Mouse (Mus musculus): ENCODE measurements around the gene St6galnac4.

St6galnac4 gene

DNA sequence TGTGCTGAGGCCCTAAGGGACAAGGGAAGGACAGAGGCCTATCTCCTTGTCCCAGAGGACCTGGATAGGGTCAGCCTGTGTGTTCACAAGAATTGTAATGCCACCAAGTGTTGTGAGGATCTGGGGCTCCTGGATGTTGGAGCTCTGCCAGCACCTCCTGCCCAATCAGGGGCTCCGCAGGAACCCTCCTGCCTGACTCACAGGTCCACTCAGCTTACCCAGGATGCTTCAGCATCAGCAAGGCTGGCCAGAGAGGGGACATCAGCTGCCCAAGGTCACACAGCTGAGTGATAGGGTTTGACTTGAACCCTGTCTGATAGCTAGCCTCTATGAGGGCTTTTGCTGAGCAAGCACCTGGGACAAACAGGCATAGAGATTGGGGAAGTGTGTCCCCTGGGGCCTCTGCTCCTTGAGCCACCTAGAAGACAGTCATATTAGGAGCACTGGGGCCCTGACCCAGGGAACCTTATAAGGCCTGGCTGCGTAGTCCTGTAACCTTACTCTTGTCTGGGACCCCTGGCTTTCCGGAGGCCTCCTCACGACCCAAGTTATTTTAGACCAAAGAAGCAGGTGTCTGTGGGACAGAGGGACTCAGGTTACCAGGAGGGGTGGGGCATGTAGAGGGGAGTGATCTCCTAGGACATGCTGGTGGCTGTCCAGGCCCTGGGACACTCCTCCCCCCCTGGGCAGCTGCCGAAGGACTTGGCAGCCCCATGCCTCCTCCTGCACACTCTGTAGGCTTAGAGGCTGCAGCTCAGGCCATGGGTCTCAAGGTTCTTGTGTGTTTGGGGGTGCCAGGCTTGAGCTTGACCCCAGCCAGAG, 39.2 kb downstream of the St6galnac4 start:
- in situ Hi-C loops (cut with MboI; ENCODE audit: low sequenced_read_pairs) = no loop called here

DNA sequence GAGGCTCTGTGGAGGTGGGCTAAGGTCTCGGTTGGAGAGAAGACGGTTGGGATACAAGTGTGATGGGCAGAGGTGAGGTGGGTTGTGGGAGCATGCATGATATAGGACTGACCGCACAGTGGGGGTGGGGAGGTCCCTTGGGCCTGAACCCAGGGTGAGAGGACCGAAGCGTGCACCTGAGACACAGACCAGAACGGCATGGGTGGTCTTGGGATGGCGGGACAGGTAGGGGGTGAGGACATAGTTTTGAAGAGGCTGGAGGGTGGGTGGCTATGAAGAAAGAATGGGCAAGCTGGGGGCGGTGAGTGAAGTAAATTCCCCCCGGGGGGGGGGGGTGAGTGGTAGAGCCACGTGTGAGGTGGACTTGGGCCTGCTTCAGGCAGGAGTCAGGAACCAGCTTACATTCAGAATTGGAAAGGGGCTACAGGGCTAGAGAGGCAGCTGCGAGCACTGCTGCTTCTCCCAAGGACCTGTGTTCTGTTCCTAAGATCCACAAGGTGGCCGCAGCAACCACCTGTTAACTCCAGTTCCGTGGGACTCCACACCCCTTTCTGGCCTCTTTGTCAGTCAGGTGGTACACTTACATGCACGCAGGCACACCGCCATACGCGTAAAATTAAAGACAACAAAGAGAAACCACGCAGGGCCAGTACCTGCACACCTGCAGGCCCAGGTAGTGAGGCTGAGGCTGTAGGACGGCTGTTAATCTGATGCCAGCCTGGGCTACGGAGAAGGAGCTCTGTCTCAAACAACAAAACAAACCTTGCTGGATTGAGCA, 40.6 kb downstream of the St6galnac4 start:
- in situ Hi-C loops (cut with MboI; ENCODE audit: low sequenced_read_pairs) = no loop called here

DNA sequence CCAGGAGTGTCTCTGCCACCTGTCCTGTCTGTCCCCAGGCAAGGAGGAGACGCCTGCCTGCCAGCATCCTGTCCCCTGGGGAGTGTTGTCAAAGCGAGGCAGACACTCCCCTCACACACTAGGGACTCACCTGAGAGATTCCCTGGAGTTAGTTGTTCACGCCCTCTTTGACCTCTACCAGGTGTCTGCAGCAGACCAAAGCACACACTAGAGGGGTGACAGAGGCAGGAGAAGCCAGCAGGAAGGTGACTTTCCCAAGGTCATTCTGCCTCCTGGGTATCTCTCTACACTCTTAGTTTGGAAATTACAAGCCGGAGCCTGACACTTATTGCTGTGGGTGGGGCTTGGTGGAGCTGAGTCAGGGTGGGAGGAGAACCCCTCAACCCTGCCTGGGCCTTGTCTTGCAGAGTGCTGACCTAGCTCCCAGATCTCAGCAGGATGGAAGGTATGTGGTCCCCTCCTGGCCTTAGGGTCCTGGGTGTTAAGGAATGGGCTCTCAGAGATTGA, 41.2 kb downstream of the St6galnac4 start:
- in situ Hi-C loops (cut with MboI; ENCODE audit: low sequenced_read_pairs) = no loop called here

DNA sequence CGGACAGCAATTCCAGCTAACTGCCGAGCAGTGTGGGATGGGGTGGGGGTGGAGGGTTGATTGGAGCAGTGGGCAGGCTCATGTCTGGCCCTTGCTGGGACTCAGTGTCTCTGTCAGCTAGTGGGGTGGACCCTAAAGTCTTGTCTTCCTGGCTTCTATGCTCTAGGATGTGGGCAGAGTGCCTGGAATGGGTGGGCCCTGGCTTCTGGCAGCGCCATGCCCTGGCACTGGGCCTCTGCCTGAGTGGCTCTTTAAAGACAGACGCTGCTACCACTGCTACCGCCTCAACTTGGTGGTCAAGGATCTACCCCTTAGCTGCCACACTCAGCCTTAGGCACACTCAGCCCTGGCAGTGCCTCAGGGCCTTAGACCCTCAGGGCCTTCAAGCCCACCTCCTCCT, 41.8 kb downstream of the St6galnac4 start:
- in situ Hi-C loops (cut with MboI; ENCODE audit: low sequenced_read_pairs) = no loop called here

DNA sequence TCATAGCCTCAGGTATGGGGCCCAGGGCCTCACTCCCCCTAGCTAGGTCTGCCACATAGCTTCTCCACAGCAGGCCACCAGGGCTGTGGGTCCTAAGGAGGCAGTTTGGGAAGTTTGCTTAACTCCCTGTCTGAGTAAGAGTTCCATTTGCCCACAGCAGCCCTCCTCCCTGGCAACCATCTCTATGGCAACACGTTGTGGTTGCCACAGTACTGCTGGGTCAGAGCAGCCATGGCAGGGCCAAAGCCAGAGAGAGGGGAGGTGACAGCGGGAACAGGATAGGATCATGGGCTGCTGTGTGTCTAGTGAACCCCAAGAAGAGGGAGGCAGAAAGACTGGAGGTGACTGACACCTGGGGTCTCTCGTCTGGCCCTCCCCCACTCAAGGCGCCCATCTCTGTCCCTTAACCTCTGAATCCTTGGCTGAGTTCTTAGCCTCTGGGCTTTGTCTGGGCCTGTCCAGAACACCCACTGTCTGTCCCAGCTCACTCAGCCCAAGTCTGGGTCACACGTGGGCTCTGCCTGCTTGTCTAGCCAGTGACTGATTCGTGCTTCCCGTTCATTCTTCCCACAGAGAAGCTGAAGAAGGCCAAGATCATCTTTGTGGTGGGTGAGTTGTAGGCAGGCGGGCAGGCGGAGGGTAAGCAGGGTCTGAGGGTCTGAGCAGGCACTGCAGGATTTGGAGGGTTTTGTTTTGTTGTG, 42.5 kb downstream of the St6galnac4 start:
- in situ Hi-C loops (cut with MboI; ENCODE audit: low sequenced_read_pairs) = no loop called here

DNA sequence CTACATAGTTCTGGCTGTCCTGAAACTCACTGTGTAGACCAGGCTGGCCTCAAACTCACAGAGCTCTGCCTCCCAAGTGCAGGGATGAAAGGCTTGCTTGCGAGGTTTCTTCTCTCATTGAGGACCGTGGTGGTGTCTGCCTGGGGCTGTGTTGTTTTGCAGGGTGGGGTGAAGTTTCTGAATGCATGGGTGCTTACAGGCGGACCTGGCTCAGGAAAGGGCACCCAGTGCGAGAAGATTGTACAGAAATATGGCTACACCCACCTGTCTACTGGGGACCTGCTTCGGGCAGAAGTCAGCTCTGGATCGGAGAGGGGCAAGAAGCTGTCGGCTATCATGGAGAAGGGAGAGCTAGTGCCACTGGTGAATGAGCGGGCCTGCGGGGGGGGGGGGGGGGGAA, 43.1 kb downstream of the St6galnac4 start:
- in situ Hi-C loops (cut with MboI; ENCODE audit: low sequenced_read_pairs) = loop anchor here (5.0 kb wide), 1 partner anchor 52 kb away; no protein-coding TSS in a partner anchor

DNA sequence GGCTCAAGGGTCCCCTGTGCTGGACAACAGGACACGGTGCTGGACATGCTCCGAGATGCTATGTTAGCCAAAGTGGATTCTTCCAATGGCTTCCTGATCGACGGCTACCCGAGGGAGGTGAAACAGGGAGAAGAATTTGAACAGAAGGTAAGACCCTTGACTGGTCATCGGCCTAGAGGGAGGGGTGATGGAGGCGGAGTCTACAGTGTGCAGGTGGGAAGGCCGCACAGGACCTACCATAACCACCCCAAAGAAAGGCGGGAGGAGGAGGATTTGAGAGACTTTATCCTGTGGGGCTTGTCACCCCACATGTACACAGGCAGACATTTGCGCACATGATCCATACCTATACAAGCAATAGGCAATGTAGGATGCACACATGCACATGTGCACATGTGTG, 44.2 kb downstream of the St6galnac4 start:
- in situ Hi-C loops (cut with MboI; ENCODE audit: low sequenced_read_pairs) = loop anchor here (5.0 kb wide), 1 partner anchor 51 kb away; no protein-coding TSS in a partner anchor

DNA sequence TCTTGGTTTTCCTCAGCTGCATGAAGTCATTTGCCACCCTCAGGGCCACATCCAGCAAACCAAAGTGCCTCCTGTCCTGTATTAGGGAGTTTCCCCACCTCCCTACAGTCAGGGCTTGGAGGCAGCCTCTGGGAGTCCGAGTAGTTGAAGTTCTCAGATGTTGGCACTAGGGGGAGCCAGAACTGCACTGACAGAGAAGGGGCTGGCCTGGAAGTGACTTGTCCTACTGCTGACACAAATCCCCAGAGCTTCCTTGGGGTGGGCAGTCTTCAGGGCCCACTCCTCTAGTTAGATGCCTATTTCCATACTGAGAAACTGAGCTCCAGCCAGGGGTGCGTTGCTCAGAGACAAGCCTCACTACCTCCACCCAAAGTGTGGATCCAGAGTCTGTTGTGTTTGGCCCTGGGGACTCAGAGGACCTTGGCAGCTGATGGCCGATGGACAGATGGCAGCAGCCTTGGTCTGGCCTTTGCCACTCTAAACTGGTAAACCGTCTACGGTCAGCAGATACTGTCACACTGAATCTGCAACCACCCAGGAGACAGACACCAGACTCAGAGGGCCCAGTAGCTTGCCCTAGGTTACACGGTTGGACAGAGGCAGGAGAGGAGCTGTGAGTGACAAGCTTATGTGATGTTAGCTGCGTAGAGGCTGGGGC, 45.0 kb downstream of the St6galnac4 start:
- in situ Hi-C loops (cut with MboI; ENCODE audit: low sequenced_read_pairs) = loop anchor here (5.0 kb wide), 1 partner anchor 50 kb away; no protein-coding TSS in a partner anchor

DNA sequence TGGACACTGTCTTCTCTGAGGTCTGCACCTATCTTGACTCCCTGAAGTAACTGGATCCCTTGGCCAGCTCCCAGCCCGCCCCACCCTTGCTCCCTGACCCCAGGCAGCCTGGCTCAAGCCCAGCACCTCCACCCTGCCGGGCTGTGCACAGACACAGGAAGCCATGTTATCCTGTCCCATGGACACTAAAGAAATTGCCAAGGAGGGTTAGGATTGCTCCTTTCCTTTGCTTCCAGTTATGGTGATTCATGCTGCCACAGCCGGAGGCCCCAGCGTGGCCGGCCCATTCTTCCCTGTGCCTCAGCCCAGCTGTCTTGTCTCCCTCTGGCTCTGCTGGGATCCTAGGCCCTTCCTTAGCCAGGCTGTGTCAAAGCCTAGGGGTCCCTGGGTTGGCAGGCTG, 46.8 kb downstream of the St6galnac4 start:
- in situ Hi-C loops (cut with MboI; ENCODE audit: low sequenced_read_pairs) = loop anchor here (5.0 kb wide), 1 partner anchor 49 kb away; no protein-coding TSS in a partner anchor

DNA sequence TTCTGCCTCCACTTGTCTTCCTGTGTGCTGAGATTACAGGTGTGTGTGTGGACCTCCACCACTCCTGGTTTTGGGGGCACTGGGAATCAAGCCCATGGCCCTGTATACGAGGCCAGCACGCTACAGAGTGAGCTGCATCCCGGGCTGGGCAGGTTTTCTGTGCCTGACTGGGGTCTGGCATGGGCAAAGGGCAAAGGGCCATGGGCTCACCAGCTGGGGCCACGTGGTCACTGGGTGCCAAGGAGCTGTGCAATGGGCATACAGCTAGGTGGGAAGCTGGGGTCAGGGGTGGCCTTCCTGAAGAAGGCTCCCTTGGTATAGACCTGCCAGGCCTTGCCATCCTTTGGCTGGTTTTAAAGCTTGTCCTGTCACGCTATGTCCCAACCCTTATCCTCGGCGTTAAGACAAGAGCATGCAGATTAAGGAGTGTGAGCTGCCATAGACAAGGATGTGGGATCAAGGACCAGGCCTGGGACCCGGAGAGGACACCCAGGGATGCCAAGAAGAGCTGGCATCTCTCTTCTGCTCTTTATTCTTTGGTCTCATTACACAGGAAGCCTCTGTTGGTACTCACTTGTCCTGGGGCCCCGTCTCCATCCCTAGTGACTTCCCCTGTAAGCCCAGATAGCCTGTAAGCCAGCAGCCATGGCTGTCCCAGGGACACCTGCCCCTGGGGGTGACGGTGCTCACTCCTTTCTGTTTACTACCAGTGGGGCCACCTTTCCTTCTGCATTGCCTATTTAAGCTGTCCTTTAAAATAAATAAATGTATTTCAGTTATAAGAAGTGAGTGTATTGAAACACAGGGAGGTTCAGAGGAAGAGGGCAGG, 47.6 kb downstream of the St6galnac4 start:
- in situ Hi-C loops (cut with MboI; ENCODE audit: low sequenced_read_pairs) = loop anchor here (5.0 kb wide), 1 partner anchor 48 kb away; no protein-coding TSS in a partner anchor

DNA sequence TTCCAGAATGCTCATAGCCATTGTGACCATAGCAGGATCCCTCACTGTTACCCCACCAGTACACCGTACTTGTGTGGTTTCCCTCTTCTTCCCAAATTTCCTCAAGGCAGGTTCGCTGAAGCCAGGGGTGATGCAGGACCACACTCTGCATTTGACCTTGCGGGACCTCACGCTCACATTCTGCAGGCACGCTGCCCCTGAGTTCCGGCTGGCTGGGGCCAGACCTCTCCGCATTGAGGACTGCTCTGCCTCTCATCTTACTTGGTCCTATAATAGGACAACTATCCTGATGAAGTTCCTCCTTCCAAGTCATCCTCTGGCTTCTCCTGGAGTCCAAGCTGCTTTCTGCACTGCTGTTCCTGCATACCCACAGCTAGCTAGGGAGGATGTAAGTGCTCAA, 49.7 kb downstream of the St6galnac4 start:
- in situ Hi-C loops (cut with MboI; ENCODE audit: low sequenced_read_pairs) = no loop called here

DNA sequence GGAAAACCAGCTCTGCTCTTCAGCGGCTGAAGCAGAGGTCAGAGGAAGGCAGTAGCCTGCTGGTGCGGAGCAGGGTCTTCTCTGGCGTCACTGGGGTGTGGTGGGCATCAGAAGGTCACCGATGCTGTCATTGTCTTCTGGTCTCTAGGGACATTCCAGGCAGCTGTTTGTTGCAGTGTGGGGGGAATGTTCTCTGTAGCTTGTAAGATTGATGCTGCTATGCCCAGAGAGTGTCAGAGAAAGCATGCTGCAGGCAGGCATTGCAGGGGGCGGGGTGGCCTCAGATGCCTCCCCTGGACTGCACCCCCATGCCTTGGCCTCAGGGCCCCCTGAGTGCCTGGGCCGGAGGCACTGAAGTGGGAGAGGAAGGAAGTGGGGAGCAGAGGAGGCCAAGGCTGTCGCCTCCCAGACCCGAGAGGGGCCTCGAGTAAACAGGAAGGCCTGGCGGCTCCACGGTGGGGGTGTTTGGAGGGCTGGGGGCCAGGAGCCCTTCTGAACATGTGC, 50.9 kb downstream of the St6galnac4 start:
- in situ Hi-C loops (cut with MboI; ENCODE audit: low sequenced_read_pairs) = no loop called here

DNA sequence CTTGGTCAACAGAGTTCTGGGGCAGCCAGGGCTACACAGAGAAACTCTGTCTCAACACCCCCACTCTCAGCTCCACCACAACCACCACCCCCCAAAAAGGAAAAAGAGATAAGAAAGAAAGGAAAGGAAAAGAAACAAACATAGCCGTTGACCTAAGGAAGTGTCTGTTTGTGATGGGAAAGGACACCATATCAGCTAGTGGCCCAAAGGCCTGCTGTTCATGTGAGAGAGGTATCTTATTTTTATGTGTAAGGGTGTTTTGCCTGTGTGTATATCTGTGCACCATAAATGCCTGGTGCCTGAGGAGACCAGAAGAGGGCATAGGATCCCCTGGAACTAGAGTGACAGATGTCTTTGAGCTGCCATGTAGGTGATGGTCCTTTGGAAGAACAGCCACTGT, 52.7 kb downstream of the St6galnac4 start:
- in situ Hi-C loops (cut with MboI; ENCODE audit: low sequenced_read_pairs) = no loop called here

DNA sequence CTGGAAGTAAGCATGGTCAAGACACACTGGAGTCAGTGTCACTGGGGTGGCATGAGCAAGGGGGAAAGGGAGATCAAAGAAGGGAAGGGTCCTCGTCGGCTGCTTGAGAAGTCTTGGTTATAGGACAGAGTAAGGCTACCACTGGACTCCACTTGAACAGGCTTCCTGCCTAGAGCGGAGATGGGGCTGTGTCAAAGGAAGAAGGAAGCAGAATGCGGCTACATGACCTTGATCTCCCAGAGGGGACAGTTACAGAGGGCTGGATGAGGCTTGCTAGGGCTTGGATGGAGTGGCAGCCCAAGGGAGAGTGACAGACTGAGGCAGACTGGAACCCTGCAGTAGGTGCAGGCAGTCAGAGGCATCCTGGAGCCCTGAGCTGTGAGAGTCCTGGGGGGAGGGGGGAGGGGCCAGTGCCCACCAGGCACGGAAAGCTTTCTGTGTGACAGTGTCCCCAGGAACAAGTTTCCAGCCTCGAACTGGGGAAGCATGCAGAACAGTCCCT, 53.7 kb downstream of the St6galnac4 start:
- in situ Hi-C loops (cut with MboI; ENCODE audit: low sequenced_read_pairs) = no loop called here

DNA sequence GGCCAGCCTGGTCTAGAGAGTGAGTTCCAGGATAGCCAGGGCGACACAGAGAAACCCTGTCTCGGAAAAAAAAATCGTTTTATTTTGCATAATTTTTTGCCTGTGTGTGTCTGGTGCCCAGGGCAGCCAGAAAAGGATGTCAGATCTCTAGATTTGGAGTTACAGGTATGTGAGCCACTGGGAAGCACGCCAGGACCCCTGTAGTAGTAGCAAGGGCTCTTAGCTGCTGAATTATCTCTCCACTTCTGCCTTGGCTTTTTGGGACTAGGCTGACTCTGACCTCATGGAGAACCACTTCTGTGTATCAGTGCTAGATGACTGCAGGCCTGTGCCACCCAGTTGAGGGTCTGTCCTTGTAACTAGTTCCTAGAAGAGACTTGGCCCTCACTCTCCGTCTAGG, 54.9 kb downstream of the St6galnac4 start:
- in situ Hi-C loops (cut with MboI; ENCODE audit: low sequenced_read_pairs) = no loop called here

DNA sequence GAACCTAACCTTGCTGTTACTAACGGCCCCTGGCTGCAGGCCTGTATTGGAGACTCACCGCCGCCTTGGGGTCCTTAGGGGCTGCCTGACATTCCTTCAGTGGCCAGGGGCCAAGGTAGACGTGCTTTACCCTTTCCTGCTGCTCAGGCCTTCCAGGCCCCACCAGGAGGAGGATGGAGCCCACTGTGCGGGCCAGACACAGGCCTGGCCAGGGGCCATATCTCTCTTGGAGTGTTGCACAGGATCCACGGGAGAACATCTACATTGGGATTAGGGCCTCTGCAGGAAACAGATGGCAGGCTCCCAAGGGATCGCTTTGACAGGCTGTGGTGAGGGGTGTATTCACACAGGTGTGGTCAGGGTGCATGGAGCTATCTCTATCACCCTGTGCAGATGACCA, 55.9 kb downstream of the St6galnac4 start:
- in situ Hi-C loops (cut with MboI; ENCODE audit: low sequenced_read_pairs) = no loop called here

DNA sequence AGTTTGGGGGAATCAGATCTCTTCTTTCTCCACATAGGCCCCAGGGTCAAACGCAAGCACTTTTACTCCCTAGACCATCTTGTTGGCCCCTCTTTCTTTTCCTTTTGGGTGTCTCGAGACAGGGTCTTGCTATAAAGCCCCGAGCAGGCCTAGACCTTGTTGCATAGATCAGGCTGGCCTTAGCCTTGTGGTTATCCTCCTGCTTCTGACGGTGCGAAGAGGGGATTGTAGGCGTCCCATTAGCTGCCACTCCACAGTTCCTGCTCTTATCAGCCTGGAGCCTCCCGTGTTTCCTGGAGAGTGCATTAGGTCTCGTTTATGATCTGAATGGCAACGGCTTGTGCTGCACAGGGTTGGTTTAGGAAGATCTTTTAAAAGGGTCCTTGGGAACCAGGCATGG, 57.2 kb downstream of the St6galnac4 start:
- in situ Hi-C loops (cut with MboI; ENCODE audit: low sequenced_read_pairs) = no loop called here

DNA sequence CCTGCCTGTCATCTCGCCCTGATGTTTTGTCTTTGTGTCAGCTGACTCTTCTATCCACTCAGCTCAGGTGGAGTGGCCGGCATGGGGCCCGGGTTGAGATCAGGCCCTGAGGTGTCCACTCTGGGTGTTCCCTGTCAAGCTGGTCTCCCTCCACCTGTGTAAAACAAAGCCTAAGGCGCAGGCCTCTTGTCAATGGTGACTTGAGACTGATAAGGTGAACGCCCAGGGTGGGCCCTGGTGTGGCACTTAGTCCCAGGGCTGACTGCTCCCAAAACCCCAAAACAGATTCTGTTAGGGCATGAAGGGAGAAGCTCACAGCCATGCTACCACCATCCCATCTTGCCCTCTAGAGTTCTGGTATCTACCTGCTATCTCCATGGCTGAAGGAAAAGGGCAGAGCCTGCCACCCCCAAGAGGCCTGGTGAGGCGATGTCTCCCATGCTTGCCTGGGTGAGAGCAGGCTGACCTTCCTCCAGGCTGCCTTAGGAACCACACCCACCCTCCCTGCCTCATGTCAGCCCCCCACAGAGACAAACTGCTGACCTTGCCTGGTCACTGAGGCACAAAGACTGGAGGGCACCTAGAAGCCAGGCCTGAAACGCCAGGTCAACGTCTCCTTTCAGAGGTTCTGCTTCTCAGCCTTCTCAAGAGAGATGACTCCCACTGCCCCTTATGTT, 58.0 kb downstream of the St6galnac4 start:
- in situ Hi-C loops (cut with MboI; ENCODE audit: low sequenced_read_pairs) = no loop called here

DNA sequence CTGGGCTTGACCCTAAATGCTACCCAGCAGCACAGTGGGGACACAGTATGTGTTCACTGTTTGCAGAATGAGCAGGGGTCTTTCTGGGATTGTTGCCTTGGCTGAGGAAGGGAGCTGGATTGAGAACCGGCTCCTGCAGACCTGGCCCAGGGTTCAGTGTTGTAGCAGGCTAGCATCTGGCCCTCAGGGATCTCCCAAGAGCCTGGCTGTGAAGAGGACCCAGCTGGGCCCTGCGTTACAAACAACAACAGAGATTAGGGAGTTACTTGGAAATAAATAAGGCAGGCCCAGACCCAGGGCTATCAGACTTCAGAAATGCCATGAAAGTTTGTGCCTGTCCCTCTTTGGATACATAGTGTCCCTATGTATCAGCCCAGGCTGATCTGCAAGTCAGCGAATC, 58.8 kb downstream of the St6galnac4 start:
- in situ Hi-C loops (cut with MboI; ENCODE audit: low sequenced_read_pairs) = no loop called here

Measured in CH12F3 (cell line).